Comparison of ENCODE assay signal across 37 mouse cellular contexts in genomic region chr11:70833831-70834230, GRCm38 (mm10). TPM values are rescaled to one million over a fixed set of nuclear protein-coding genes. Genes with fewer than 3 reads are reported as not detected.
"Had no signal": no experiment of that assay in that cellular context is flagged by ENCODE, and none has a peak within 500 bp of the region (broad histone marks: within the 10 kb centered on the region; RNA-seq: fewer than 3 reads in every experiment).

No protein-coding gene starts in this region.

- H3K9me3 ChIP-seq: limb, embryonic 10.5 days; limb, embryonic 12.5 days; limb, embryonic 13.5 days; limb, embryonic 15.5 days; liver, embryonic 12.5 days; liver, embryonic 13.5 days; liver, embryonic 15.5 days; lung, embryonic 15.5 days; midbrain, embryonic 12.5 days; midbrain, embryonic 13.5 days; midbrain, embryonic 15.5 days; neural tube, embryonic 13.5 days had no signal

- H3K36me3 ChIP-seq: limb, embryonic 10.5 days; limb, embryonic 12.5 days; limb, embryonic 13.5 days; limb, embryonic 15.5 days; liver, embryonic 12.5 days; liver, embryonic 13.5 days; liver, embryonic 15.5 days; lung, embryonic 15.5 days; midbrain, embryonic 10.5 days; midbrain, embryonic 12.5 days; midbrain, embryonic 13.5 days; midbrain, embryonic 15.5 days; neural tube, embryonic 12.5 days; neural tube, embryonic 13.5 days had no signal

- H3K27me3 ChIP-seq: limb, embryonic 12.5 days; limb, embryonic 13.5 days; limb, embryonic 15.5 days; liver, embryonic 13.5 days; liver, embryonic 15.5 days; lung, embryonic 15.5 days; midbrain, embryonic 12.5 days; midbrain, embryonic 13.5 days; midbrain, embryonic 15.5 days; neural tube, embryonic 12.5 days; neural tube, embryonic 13.5 days had no signal

- ATAC-seq: liver, embryonic 12.5 days; liver, postnatal 0 days; lung, postnatal 0 days; midbrain, embryonic 13.5 days; midbrain, embryonic 15.5 days; midbrain, embryonic 16.5 days had no signal

- H3K27ac ChIP-seq: limb, embryonic 10.5 days; limb, embryonic 12.5 days; limb, embryonic 13.5 days; limb, embryonic 15.5 days; liver, embryonic 12.5 days; liver, embryonic 13.5 days; liver, embryonic 14.5 days; liver, embryonic 15.5 days; lung, embryonic 15.5 days; macrophage; midbrain, embryonic 10.5 days; midbrain, embryonic 12.5 days; midbrain, embryonic 13.5 days; midbrain, embryonic 15.5 days; neural tube, embryonic 12.5 days; neural tube, embryonic 13.5 days had no signal

- H3K4me3 ChIP-seq: limb, embryonic 10.5 days; limb, embryonic 12.5 days; limb, embryonic 13.5 days; limb, embryonic 15.5 days; liver, embryonic 12.5 days; liver, embryonic 13.5 days; liver, embryonic 15.5 days; lung, embryonic 15.5 days; megakaryocyte, embryonic 14.5 days; midbrain, embryonic 10.5 days; midbrain, embryonic 12.5 days; midbrain, embryonic 13.5 days; midbrain, embryonic 15.5 days; myocyte; neural tube, embryonic 12.5 days; neural tube, embryonic 13.5 days had no signal

- DNase-seq: left cerebral cortex, postnatal 4 days; liver; liver, embryonic 13.5 days; liver, postnatal 0 days; lung, adult 18-20 months; lung, adult 2 months; lung, embryonic 14.5 days; lung, postnatal 10 days; lung, postnatal 14 days; lung, postnatal 36 days; lung, postnatal 4 days; midbrain, embryonic 14.5 days had no signal

- H3K4me2 ChIP-seq: limb, embryonic 12.5 days; limb, embryonic 13.5 days; limb, embryonic 15.5 days; liver, embryonic 11.5 days; liver, embryonic 12.5 days; liver, embryonic 13.5 days; liver, embryonic 15.5 days; lung, embryonic 14.5 days; lung, embryonic 15.5 days; midbrain, embryonic 12.5 days; midbrain, embryonic 13.5 days; midbrain, embryonic 15.5 days; neural tube, embryonic 12.5 days; neural tube, embryonic 13.5 days had no signal

- H3K9ac ChIP-seq: limb, embryonic 12.5 days; limb, embryonic 13.5 days; limb, embryonic 15.5 days; liver, embryonic 12.5 days; liver, embryonic 13.5 days; liver, embryonic 14.5 days; liver, embryonic 15.5 days; liver, postnatal 0 days; lung, embryonic 14.5 days; lung, embryonic 15.5 days; midbrain, embryonic 12.5 days; midbrain, embryonic 13.5 days; midbrain, embryonic 15.5 days; neural tube, embryonic 12.5 days; neural tube, embryonic 13.5 days had no signal

- H3K4me1 ChIP-seq: limb, embryonic 10.5 days; limb, embryonic 12.5 days; limb, embryonic 13.5 days; limb, embryonic 15.5 days; liver, embryonic 12.5 days; lung, embryonic 15.5 days; midbrain, embryonic 13.5 days; midbrain, embryonic 15.5 days; neural tube, embryonic 12.5 days; neural tube, embryonic 13.5 days had no signal

RNA-seq across cellular contexts. Expression of gene Scimp, which starts 21.4 kb away (rescaled TPM):
- total RNA-seq: left cerebral cortex, postnatal 10 days; left cerebral cortex, postnatal 14 days; left cerebral cortex, postnatal 25 days; left cerebral cortex, postnatal 36 days; left cerebral cortex, postnatal 4 days had no signal
- polyA plus RNA-seq: limb, embryonic 11.5 days; limb, embryonic 12.5 days; lung, embryonic 14.5 days; midbrain, embryonic 10.5 days; midbrain, embryonic 12.5 days; midbrain, embryonic 15.5 days; midbrain, embryonic 16.5 days; neural tube, embryonic 12.5 days; neural tube, embryonic 13.5 days had no signal
